ENCODE assay signal across 7 mouse cellular contexts in genomic region chr2:30712841-30713401, GRCm38 (mm10).
DNase-seq lines count a peak whose midpoint lies in the region; ATAC-seq and TF ChIP-seq lines count a peak whose summit lies in the region.

No protein-coding gene starts in this region.

- H3K36me3 ChIP-seq in heart, embryonic 13.5 days: no peaks in the 10 kb centered on the region
- no peaks in the 10 kb centered on the region for H3K36me3 ChIP-seq in midbrain, embryonic 14.5 days (ENCODE audit: control insufficient read depth, insufficient read depth, low read length)

- peaks cover 70% of the 10 kb centered on the region for H3K4me1 ChIP-seq in heart, embryonic 13.5 days
- peaks cover 62% of the 10 kb centered on the region for H3K4me1 ChIP-seq in midbrain, embryonic 14.5 days (ENCODE audit: control insufficient read depth, insufficient read depth, low read length)

- 57% methylated on average over 9 of the region's 9 CpGs for WGBS in heart, embryonic 13.5 days
- WGBS in midbrain, embryonic 14.5 days: 64% methylated on average over 9 of the region's 9 CpGs

- no peak overlapping the region for H3K4me3 ChIP-seq in left cerebral cortex, adult 2 months
- H3K4me3 ChIP-seq in heart, embryonic 13.5 days: no peak overlapping the region
- H3K4me3 ChIP-seq in midbrain, embryonic 14.5 days (replicated peaks; ENCODE audit: low read depth, low read length): no peak overlapping the region

- peak overlapping the region; percentile 100 for H3K27ac ChIP-seq in left cerebral cortex, adult 2 months
- H3K27ac ChIP-seq in heart, embryonic 13.5 days (replicated peaks): peak overlapping the region; percentile 97
- peak overlapping the region; percentile 97 for H3K27ac ChIP-seq in midbrain, embryonic 14.5 days (replicated peaks; ENCODE audit: low read depth, low read length)

- H3K4me2 ChIP-seq in heart, embryonic 13.5 days: no peak overlapping the region
- no peak overlapping the region; the same call in 1 of the 2 replicates for H3K4me2 ChIP-seq in midbrain, embryonic 14.5 days (ENCODE audit: low read length)

- H3K27me3 ChIP-seq in heart, embryonic 13.5 days (replicated peaks): no peaks in the 10 kb centered on the region
- no peaks in the 10 kb centered on the region for H3K27me3 ChIP-seq in midbrain, embryonic 14.5 days (ENCODE audit: control insufficient read depth, insufficient read depth, low read length)

- no peaks in the 10 kb centered on the region for H3K9me3 ChIP-seq in heart, embryonic 13.5 days
- H3K9me3 ChIP-seq in midbrain, embryonic 14.5 days (ENCODE audit: control insufficient read depth, low read length): no peaks in the 10 kb centered on the region

- no peak for TF ChIP-seq CTCF in left cerebral cortex, adult 2 months (IDR thresholded peaks at IDR 0.05)

- ATAC-seq in heart, embryonic 13.5 days (ENCODE audit: extremely low read depth, insufficient number of reproducible peaks, low FRiP score, low TSS enrichment): no peak
- no peak for ATAC-seq in midbrain, embryonic 14.5 days (ENCODE audit: low FRiP score, low TSS enrichment)

- intact Hi-C loops in left cerebral cortex, adult 2 months (cut with DNase I): loop anchor here (2.0 to 5.0 kb wide), 2 partner anchors 101 to 118 kb away; partner anchors contain the start of gene Cstad
- intact Hi-C loops in left cerebral cortex, postnatal 25 days (cut with DNase I): loop anchor here (2.0 kb wide), 1 partner anchor 82 kb away; no protein-coding TSS in a partner anchor

- peak in 1 of 2 experiments; percentile 11 for DNase-seq in left cerebral cortex, adult 2 months (ENCODE audit: extremely low spot score in 1 of 2, low spot score in 2 of 2)
- no peak for DNase-seq in left cerebral cortex, postnatal 25 days (ENCODE audit: low spot score in 2 of 2)
- DNase-seq in cerebellum, adult 9-10 months: peak; percentile 72
- no peak for DNase-seq in midbrain, embryonic 14.5 days
- no peak for DNase-seq in Muller cell, postnatal 12 days (ENCODE audit: inconsistent ontology term)
- no peak for DNase-seq in ovary, postnatal 10 days (ENCODE audit: low spot score)

- peak overlapping the region; percentile 89 for H3K9ac ChIP-seq in heart, embryonic 13.5 days
- peak overlapping the region; percentile 64; the same call in 1 of the 2 replicates for H3K9ac ChIP-seq in midbrain, embryonic 14.5 days (replicated peaks; ENCODE audit: low read length)
